Mouse (Mus musculus) heart, adult 2 months (tissue): ENCODE results near the gene Opn4.

Source experiments
- CTCF ChIP-seq: fragments of 200-600 bp; IDR thresholded peaks from 2 replicates; pipeline ENCODE4 v1.8.1; 2022; ENCODE audit warnings: antibody characterized with exemption, mild to moderate bottlenecking, moderate library complexity
- EP300 ChIP-seq: fragments of 200-500 bp; IDR thresholded peaks from 2 replicates; pipeline ENCODE4 v1.6.1; 2011; ENCODE audit warnings: low read depth, low read length, control low read depth; ENCODE audit not compliant: insufficient read depth
- POLR2A ChIP-seq: fragments of 200-500 bp; IDR thresholded peaks from 2 replicates; pipeline ENCODE4 v1.6.1; 2011; ENCODE audit warnings: mild to moderate bottlenecking, low read depth, low read length, control low read depth; ENCODE audit not compliant: insufficient read depth

DNA sequence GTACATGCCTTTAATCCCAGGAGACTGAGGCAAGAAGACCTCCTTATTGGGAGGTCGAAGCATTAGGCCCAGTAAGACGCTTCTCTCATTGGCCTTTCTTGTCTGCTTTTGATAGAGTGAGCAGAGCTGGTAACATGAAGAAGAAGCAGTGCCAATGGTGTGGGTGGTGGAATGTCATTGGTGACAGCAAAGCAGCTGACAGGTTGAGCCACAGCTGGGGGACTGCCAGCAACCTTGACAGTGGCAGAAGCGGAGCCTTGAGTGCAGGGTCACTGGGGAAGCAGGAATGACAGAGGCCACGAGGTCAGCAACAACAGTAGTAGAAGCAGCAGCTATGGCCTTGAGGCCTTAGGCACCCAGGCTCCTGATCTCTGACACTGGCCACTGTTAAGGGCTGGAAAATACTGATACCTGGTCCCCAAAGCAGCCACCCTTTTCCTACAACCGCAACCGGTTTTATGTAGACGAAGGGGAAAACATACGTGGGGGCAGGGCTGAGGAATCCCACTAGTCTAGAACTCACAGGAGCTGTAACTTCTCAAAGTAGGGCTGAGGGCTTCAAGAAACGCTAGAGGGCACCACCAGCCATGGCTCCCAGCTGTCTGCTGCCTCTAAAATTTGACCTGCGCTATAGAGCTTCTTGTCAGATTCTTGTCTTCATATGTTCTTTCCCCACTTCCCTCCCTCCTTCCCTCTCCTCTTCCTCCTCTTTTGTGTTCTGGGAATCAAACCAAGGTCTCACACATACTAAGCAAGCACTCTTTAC is 20.9 kb upstream of the Opn4 start:
- TF ChIP-seq CTCF (peak; percentile 76), POLR2A (no peak), EP300 (0 out of 2 replicates have a peak, but pooled peaks have one; percentile 9)
